Mouse (Mus musculus) hematopoietic multipotent progenitor cell, adult 10-12 weeks (in vitro differentiated cells): ENCODE data around the gene Cnot11. TPM values are rescaled to one million over a fixed set of nuclear protein-coding genes. Genes with fewer than 3 reads are reported as not detected.

ENCODE experiments used
- polyA plus RNA-seq: library from polyadenylated mRNA; stranded (reverse); fragments of >175 nt; gene quantifications from 2 replicates; pipeline ENCODE4 v1.2.3, GENCODE M21; 2012; ENCODE audit warnings: low replicate concordance

The Cnot11 gene
- 30.4 and 62.9 TPM in 2 replicates for polyA plus RNA-seq

GRCm38 (mm10) chr1:39534831-39535230 lies at the start of gene Cnot11:
Gene Cnot11, plus strand, starts transcription at chr1:39534992.

GRCm38 (mm10) chr1:39577253-39577705 lies 42.5 kb downstream of the Cnot11 start, which contains the start of gene Rnf149:
Gene Rnf149, minus strand, starts transcription at chr1:39577405.

Other genes starting within 250 kb of the Cnot11 start
- gene Rpl31, start 167.2 kb upstream of the Cnot11 start, polyA plus RNA-seq: 79.8 and 284 TPM in 2 replicates
- gene Tbc1d8, start 56.2 kb upstream of the Cnot11 start, polyA plus RNA-seq: 6.9 and 13.4 TPM in 2 replicates
- 31.6 and 62.7 TPM in 2 replicates for gene Rnf149, start 42.4 kb downstream of the Cnot11 start, polyA plus RNA-seq
- gene Creg2, start 116.5 kb downstream of the Cnot11 start, polyA plus RNA-seq: 0.06 and 0.35 TPM in 2 replicates
- gene Rfx8, start 186.0 kb downstream of the Cnot11 start, polyA plus RNA-seq: not detected in 2 replicates